In the genomic region with DNA sequence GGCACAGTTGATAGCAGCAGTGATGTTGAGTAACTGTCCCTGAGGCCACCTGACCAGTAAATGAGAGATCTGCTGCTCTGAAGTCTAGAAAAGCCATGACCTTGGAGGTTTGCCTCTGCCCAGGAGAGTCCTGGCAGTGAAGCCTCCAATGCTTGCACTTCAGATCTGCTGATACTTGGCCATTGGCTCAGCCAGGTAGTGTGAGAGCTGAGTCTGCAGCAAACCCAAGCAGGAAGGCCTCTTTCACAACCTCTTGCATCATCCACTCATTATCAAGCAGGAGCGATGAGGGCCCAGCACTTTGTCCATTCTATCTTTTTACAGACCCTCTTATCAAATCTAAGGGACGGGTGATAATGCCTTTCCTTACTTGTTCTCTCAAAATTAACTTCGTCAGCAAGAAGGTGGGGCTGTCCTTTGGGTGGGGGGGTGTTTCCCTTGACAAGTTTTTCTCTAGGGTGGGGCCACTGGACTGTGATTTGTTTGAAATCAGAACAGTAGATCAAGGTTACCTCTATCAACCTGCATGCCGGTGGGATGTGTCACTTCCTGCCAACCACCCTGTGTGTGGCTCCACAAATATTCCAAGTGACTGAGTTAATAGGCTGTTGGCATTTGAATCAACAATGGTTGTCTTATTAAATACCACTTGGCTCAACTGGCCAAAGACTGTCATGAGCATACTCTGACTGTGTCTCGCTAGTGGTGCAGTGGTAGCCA, we compare ENCODE assay signal across 10 mouse cellular contexts. TPM values are rescaled to one million over a fixed set of nuclear protein-coding genes. Genes with fewer than 3 reads are reported as not detected.
DNase-seq lines count a peak whose midpoint lies in the region; ATAC-seq and TF ChIP-seq lines count a peak whose summit lies in the region.
"Had no signal": no experiment of that assay in that cellular context is flagged by ENCODE, and none has a peak within 500 bp of the region (broad histone marks: within the 10 kb centered on the region; RNA-seq: fewer than 3 reads in every experiment).

No protein-coding gene starts in this region.

- DNase-seq in 3134 (ENCODE audit: extremely low read depth, insufficient read length, low spot score): peak; percentile 49
- DNase-seq in Muller cell, postnatal 12 days (ENCODE audit: inconsistent ontology term): peak; percentile 83
- DNase-seq in lung, postnatal 0 days (ENCODE audit: low spot score): peak; percentile 85
- DNase-seq in heart, adult 11 months: no peak
- no peak for DNase-seq in ovary, postnatal 36 days (ENCODE audit: low spot score)
- no peak for DNase-seq in heart, postnatal 25 days (ENCODE audit: low spot score)

- H3K27ac ChIP-seq in intestine, postnatal 0 days (ENCODE audit: low read depth, low read length): peak overlapping the region; percentile 79
- H3K27ac ChIP-seq in lung, postnatal 0 days (ENCODE audit: low read length): peak overlapping the region; percentile 55; the same call in 1 of the 2 replicates
- no peak overlapping the region for H3K27ac ChIP-seq in hindbrain, embryonic 13.5 days
- H3K27ac ChIP-seq: heart, embryonic 15.5 days had no signal

- TF ChIP-seq EP300 in lung, postnatal 0 days (IDR thresholded peaks at IDR 0.05): peak; percentile 82

- no peaks in the 10 kb centered on the region; the same call in 1 of the 2 replicates for H3K4me1 ChIP-seq in intestine, postnatal 0 days (replicated peaks; ENCODE audit: control insufficient read depth, insufficient read depth, low read length)
- H3K4me1 ChIP-seq in lung, postnatal 0 days (ENCODE audit: insufficient read depth, low read depth, low read length): peaks cover 9% of the 10 kb centered on the region
- H3K4me1 ChIP-seq in hindbrain, embryonic 13.5 days (replicated peaks): peaks cover 20% of the 10 kb centered on the region

- H3K9me3 ChIP-seq in intestine, postnatal 0 days (ENCODE audit: control insufficient read depth): no peaks in the 10 kb centered on the region
- H3K9me3 ChIP-seq in lung, postnatal 0 days (ENCODE audit: low read length): no peaks in the 10 kb centered on the region
- no peaks in the 10 kb centered on the region for H3K9me3 ChIP-seq in hindbrain, embryonic 13.5 days
- H3K9me3 ChIP-seq: heart, embryonic 15.5 days had no signal

- no peak for TF ChIP-seq CTCF in intestine, postnatal 0 days (IDR thresholded peaks at IDR 0.05; ENCODE audit: low read depth)
- TF ChIP-seq CTCF in lung, postnatal 0 days (IDR thresholded peaks at IDR 0.05): no peak

- H3K36me3 ChIP-seq in intestine, postnatal 0 days (ENCODE audit: control insufficient read depth, insufficient read depth): peaks cover 13% of the 10 kb centered on the region; the same call in 1 of the 2 replicates
- no peaks in the 10 kb centered on the region for H3K36me3 ChIP-seq in lung, postnatal 0 days (ENCODE audit: insufficient read depth, low read length)
- no peaks in the 10 kb centered on the region for H3K36me3 ChIP-seq in hindbrain, embryonic 13.5 days
- H3K36me3 ChIP-seq: heart, embryonic 15.5 days had no signal

- peak overlapping the region; percentile 40; the same call in 1 of the 2 replicates for H3K9ac ChIP-seq in intestine, postnatal 0 days (ENCODE audit: low read depth, low read length)
- no peak overlapping the region for H3K9ac ChIP-seq in lung, postnatal 0 days (replicated peaks; ENCODE audit: low read depth)
- H3K9ac ChIP-seq in hindbrain, embryonic 13.5 days: no peak overlapping the region
- H3K9ac ChIP-seq: heart, embryonic 15.5 days had no signal

- 41% methylated on average over 5 of the region's 5 CpGs for WGBS in intestine, postnatal 0 days
- WGBS in lung, postnatal 0 days: 43% methylated on average over 5 of the region's 5 CpGs
- 98% methylated on average over 5 of the region's 5 CpGs for WGBS in hindbrain, embryonic 13.5 days

- H3K4me2 ChIP-seq in intestine, postnatal 0 days (replicated peaks; ENCODE audit: low read depth): peak overlapping the region; percentile 30
- H3K4me2 ChIP-seq in lung, postnatal 0 days (replicated peaks; ENCODE audit: low read depth, low read length): no peak overlapping the region
- no peak overlapping the region for H3K4me2 ChIP-seq in hindbrain, embryonic 13.5 days
- H3K4me2 ChIP-seq: heart, embryonic 15.5 days had no signal

- H3K27me3 ChIP-seq in intestine, postnatal 0 days (replicated peaks; ENCODE audit: control insufficient read depth, insufficient read depth, low read length): no peaks in the 10 kb centered on the region
- H3K27me3 ChIP-seq in lung, postnatal 0 days (replicated peaks; ENCODE audit: insufficient read depth, low read length): no peaks in the 10 kb centered on the region
- H3K27me3 ChIP-seq in hindbrain, embryonic 13.5 days: no peaks in the 10 kb centered on the region
- H3K27me3 ChIP-seq: heart, embryonic 15.5 days had no signal

- ATAC-seq in intestine, postnatal 0 days: peak; percentile 83
- ATAC-seq in lung, postnatal 0 days: peak; percentile 79
- no peak for ATAC-seq in hindbrain, embryonic 13.5 days (ENCODE audit: low FRiP score)
- ATAC-seq: inflammation-experienced regulatory T-cells, adult 6 months had no signal

- intact Hi-C loops in heart, postnatal 25 days (cut with DNase I): no loop called here

- no peak overlapping the region for H3K4me3 ChIP-seq in intestine, postnatal 0 days (ENCODE audit: low read depth, low read length)
- H3K4me3 ChIP-seq in lung, postnatal 0 days (ENCODE audit: low read depth, low read length): no peak overlapping the region
- no peak overlapping the region for H3K4me3 ChIP-seq in hindbrain, embryonic 13.5 days
- H3K4me3 ChIP-seq: heart, embryonic 15.5 days had no signal

RNA-seq across cellular contexts. Expression of a gene that starts 6.1 kb away (rescaled TPM):
- 1,862 and 1,917 TPM in 2 replicates for polyA plus RNA-seq in intestine, postnatal 0 days (2015; fragmentation: Nextera tagmentation; extraction: Ambion mirVana)
- 110 and 130 TPM in 2 replicates for polyA plus RNA-seq in lung, postnatal 0 days (2015; fragmentation: Nextera tagmentation; extraction: Ambion mirVana)
- 14.7 and 17.0 TPM in 2 replicates for polyA plus RNA-seq in hindbrain, embryonic 13.5 days (2015; fragmentation: Nextera tagmentation; extraction: Ambion mirVana)
- 10 to 100 TPM; 10.8 to 11.4 TPM for total RNA-seq in heart, postnatal 25 days (2021)

RNA-seq across cellular contexts. Expression of a gene that starts 16.8 kb away (rescaled TPM):
- 0.12 and 0.17 TPM in 2 replicates for polyA plus RNA-seq in intestine, postnatal 0 days (2015; fragmentation: Nextera tagmentation; extraction: Ambion mirVana)
- 0.05 and 0.18 TPM in 2 replicates for polyA plus RNA-seq in lung, postnatal 0 days (2015; fragmentation: Nextera tagmentation; extraction: Ambion mirVana)
- 0.08 and 0.09 TPM in 2 replicates for polyA plus RNA-seq in hindbrain, embryonic 13.5 days (2015; fragmentation: Nextera tagmentation; extraction: Ambion mirVana)
- under 1 TPM; 0.08 to 0.10 TPM for total RNA-seq in heart, postnatal 25 days (2021)
- polyA plus RNA-seq: heart, embryonic 15.5 days had no signal

RNA-seq across cellular contexts. Expression of a gene that starts 58.0 kb away (rescaled TPM):
- polyA plus RNA-seq in intestine, postnatal 0 days (2015; fragmentation: Nextera tagmentation; extraction: Ambion mirVana): 39.8 and 44.7 TPM in 2 replicates
- polyA plus RNA-seq in lung, postnatal 0 days (2015; fragmentation: Nextera tagmentation; extraction: Ambion mirVana): 69.3 and 73.2 TPM in 2 replicates
- polyA plus RNA-seq in hindbrain, embryonic 13.5 days (2015; fragmentation: Nextera tagmentation; extraction: Ambion mirVana): 72.0 and 74.9 TPM in 2 replicates
- total RNA-seq in heart, postnatal 25 days (2021): 10 to 100 TPM; 19.1 to 19.3 TPM

RNA-seq across cellular contexts. Expression of a gene that starts 58.3 kb away (rescaled TPM):
- polyA plus RNA-seq in intestine, postnatal 0 days (2015; fragmentation: Nextera tagmentation; extraction: Ambion mirVana): 21.3 and 23.2 TPM in 2 replicates
- 17.9 and 19.2 TPM in 2 replicates for polyA plus RNA-seq in lung, postnatal 0 days (2015; fragmentation: Nextera tagmentation; extraction: Ambion mirVana)
- polyA plus RNA-seq in hindbrain, embryonic 13.5 days (2015; fragmentation: Nextera tagmentation; extraction: Ambion mirVana): 30.1 and 30.7 TPM in 2 replicates
- 10 to 100 TPM; 14.0 to 16.5 TPM for total RNA-seq in heart, postnatal 25 days (2021)

Comparison
In these comparisons a context has a peak if more than half of its experiments do, and no peak if none do; other contexts are left out.
1. DNase-seq: peak in 3134 (single experiment), Muller cell, postnatal 12 days (single experiment) and lung, postnatal 0 days (single experiment); none in heart, adult 11 months (single experiment), ovary, postnatal 36 days (single experiment) and heart, postnatal 25 days (single experiment).
2. RNA of a gene that starts 6.1 kb away (polyA plus RNA-seq): 1,862 to 1,917 TPM in intestine, postnatal 0 days; 110 to 130 TPM in lung, postnatal 0 days and 14.7 to 17.0 TPM in hindbrain, embryonic 13.5 days; every median in the first group is over 10 times any median in the second.